Mouse (Mus musculus) layer of hippocampus, postnatal 10 days (tissue): ENCODE data around the gene Gng2. TPM values are rescaled to one million over a fixed set of nuclear protein-coding genes. Genes with fewer than 3 reads are reported as not detected.
A peak's percentile ranks its signal among the peaks of the same experiment; 100 is the strongest.
"Not testable (repeated sequence)": the region's sequence is repeated elsewhere in the genome, so short reads cannot be mapped to it uniquely, and the experiment has no call there.

Experiments used
- DNase-seq, 2 experiments: peaks; one replicate each; pipeline ENCODE4 v3.0.0; 2021; ENCODE audit warnings: low spot score in 2 of 2
- total RNA-seq, 2 experiments: library from RNA; stranded (reverse); gene quantifications; 2 replicates each; pipeline ENCODE4 v1.2.3; 2021

Gng2 gene
- total RNA-seq, 2 experiments from 2014 or later = 491 to 562 TPM

GRCm38 (mm10) chr14:19942732-19943131 is 34.7 kb downstream of the Gng2 start:
- no peak for DNase-seq

GRCm38 (mm10) chr14:19942329-19942728 is 35.1 kb downstream of the Gng2 start:
- DNase-seq = no peak

- DNase-seq = no peak
These were observed 37.4 kb downstream of the Gng2 start for GRCm38 (mm10) chr14:19940066-19940465.

DNA sequence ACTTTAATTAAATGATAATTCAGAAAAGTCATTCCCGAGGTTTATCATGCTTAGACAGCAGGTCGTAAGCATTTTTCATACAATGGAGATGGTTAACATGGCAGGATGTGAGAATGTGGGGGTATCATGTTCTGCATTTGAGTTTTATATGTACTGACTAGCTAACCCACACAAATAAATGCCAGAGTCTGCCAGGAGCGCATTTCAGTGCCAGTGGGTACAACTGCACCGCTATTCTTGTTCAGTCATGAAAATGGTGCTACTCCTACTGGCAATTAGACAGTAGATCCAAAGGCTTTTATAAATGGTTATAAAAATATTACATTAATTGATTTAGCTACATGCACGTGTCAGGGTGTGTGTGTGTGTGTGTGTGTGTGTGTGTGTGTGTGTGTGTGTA is 38.9 kb downstream of the Gng2 start:
- DNase-seq = no peak

- no peak for DNase-seq
These were observed 42.3 kb downstream of the Gng2 start for GRCm38 (mm10) chr14:19935084-19935483.

DNA sequence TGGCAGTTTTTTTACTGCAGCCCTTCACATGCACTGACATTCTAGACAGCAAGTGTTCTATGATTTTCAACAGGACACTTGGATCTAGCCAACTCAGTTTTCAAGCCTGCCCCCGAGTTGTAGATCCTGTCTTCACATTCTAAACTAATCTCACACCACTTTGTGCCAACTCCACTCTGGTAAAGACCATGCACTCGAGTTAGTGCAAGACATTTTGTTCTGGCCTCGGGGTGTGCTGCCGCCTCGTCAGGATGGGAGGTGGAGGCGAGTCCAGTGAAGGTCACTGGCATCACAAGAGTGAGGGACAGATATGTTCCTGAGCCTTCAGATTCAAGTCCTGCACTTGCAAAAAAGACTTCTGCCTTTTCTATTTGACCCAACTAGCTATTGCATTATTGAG is 44.1 kb downstream of the Gng2 start:
- DNase-seq = no peak

GRCm38 (mm10) chr14:19927879-19928278 is 49.5 kb downstream of the Gng2 start:
- no peak for DNase-seq

DNA sequence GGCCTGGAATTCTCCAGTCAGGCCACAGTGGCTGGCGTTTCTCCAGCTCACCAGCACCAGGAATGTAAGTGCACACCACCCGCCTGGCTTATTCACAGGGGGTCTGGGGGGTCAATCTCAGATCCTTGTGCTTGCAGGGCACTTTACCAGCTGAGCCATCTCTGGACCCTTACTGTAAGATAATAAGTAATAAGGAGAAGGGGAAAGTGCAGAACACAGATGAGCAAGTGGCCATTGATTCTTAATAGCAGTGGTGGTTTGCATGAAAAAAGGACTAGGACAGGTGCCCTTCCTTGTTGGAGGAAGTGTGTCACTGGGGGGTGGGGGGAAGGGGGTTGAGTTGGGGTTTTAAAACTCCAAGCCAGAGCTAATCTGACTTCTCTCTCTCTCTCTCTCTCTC is 50.3 kb downstream of the Gng2 start:
- no peak for DNase-seq

DNA sequence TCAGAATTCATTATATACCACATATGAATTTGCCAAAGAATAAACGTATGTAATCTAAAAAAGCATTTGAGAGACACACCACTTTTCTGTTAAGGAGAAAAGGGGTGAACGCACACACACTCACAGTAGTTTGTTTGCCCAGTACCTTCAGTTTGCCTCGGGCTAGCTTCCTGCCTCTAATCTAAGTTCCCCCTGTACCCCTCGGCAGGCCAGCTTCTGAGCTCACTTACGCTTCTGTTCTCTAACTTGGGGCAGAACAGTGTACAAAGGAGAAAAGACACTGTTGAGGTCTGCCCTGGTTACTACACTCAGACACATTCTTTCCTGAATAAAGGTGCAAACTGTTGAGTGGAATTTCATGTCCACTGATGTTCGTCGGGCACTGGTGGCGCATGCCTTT is 51.1 kb downstream of the Gng2 start:
- DNase-seq = no peak

DNA sequence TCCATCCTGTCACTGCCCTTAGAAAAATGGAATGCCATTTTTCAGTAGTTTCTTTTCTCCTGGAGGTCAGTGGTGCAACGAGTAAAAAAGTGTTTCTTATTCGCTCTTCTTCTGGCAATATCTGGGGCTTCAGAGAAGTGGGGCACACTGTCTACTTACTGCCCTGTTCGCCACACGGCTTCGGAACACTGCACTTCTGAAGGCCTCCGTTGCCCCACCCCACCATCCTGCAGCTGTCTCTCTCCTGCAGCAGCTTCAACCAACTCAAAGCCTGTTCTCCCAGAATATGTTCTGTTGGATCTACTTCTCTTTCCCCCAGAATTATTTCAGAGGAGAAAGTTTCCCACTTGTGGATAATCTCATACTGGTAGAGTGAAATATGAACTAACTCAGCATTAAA is 52.3 kb downstream of the Gng2 start:
- DNase-seq = no peak

- no peak for DNase-seq
These were observed 53.3 kb downstream of the Gng2 start for GRCm38 (mm10) chr14:19924086-19924485.

GRCm38 (mm10) chr14:19920254-19920691 is 57.2 kb downstream of the Gng2 start:
- peak; percentile 32 to 34 for DNase-seq

GRCm38 (mm10) chr14:19919789-19920188 is 57.6 kb downstream of the Gng2 start:
- no peak for DNase-seq

- no peak for DNase-seq
These were observed 59.9 kb downstream of the Gng2 start for GRCm38 (mm10) chr14:19917534-19917933.

- DNase-seq = no peak
These were observed 61.1 kb downstream of the Gng2 start for GRCm38 (mm10) chr14:19916315-19916714.

- no peak for DNase-seq
These were observed 64.5 kb downstream of the Gng2 start for GRCm38 (mm10) chr14:19912891-19913290.

- peak; percentile 69 to 73 for DNase-seq
These were observed 71.8 kb downstream of the Gng2 start for GRCm38 (mm10) chr14:19905615-19906014.

DNA sequence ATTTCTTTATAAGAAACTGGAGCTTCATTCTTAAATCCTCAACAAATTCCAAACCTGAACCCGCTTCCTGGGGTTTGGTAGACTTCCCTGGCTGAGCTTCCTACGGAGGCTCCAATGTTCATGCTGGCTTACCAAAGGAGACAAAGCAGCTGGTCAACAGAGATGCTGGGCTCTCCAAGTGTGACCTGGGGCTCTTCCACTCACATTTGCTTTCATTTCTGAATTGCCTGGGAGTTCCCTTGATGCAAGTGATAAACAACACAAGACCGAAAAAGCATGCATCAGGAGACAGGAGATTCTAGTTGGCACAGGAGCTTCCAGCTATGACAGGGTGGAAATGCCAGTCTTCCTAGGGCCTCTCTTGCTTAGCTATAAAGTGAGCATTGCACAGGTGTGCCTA is 72.6 kb downstream of the Gng2 start:
- no peak for DNase-seq

- DNase-seq = no peak
These were observed 73.4 kb downstream of the Gng2 start for GRCm38 (mm10) chr14:19904031-19904430.

DNA sequence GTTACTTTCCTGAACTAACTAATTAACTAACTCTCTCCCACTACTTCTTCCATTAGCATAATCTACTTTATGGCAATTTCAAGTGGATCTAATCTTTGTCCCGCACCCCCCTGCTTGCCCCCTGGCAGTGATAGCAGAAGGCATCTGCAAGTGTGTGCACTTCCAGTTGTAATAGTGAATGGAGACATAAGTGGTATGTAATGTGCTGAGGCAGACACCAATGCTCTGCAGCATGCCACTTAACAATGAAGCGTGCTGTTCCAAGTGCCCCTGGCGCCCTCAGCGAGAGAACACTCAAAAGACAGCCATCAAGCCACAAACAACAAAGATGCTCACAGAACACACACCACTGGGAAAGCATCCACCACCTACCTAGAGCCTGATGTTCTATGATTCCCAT is 76.9 kb downstream of the Gng2 start:
- no peak for DNase-seq

- peak in 1 of 2 experiments; percentile 25 for DNase-seq
These were observed 89.9 kb downstream of the Gng2 start for GRCm38 (mm10) chr14:19887569-19887968.

- not testable (repeated sequence) for DNase-seq
These were observed 93.0 kb downstream of the Gng2 start for GRCm38 (mm10) chr14:19884431-19884830.

GRCm38 (mm10) chr14:19874201-19874807 is 103.1 kb downstream of the Gng2 start:
- DNase-seq = no peak
